Mouse (Mus musculus) bone marrow macrophage, adult 2 months (primary cell): ENCODE data around the gene Vmn1r21. TPM values are rescaled to one million over a fixed set of nuclear protein-coding genes. Genes with fewer than 3 reads are reported as not detected.
"Not testable (repeated sequence)": the region's sequence is repeated elsewhere in the genome, so short reads cannot be mapped to it uniquely, and the experiment has no call there.

ENCODE experiments used
- H3K27ac ChIP-seq: 2 replicates; pipeline ENCODE4 v1.5.1; 2012; ENCODE audit warnings: low read depth, low read length; ENCODE audit not compliant: insufficient read depth
- H3K4me1 ChIP-seq: 2 replicates; pipeline ENCODE4 v1.6.1; 2012; ENCODE audit warnings: low read length; ENCODE audit not compliant: control insufficient read depth, insufficient read depth
- H3K4me3 ChIP-seq: 2 replicates; pipeline ENCODE4 v1.5.1; 2012; ENCODE audit warnings: mild to moderate bottlenecking, low read length, moderate library complexity; ENCODE audit not compliant: insufficient read depth
- CTCF ChIP-seq: IDR thresholded peaks from 2 replicates; pipeline ENCODE4 v1.5.1; 2012; ENCODE audit warnings: low read depth, mild to moderate bottlenecking, low read length, moderate library complexity
- POLR2A ChIP-seq: IDR thresholded peaks from 2 replicates; pipeline ENCODE4 v1.6.1; 2012; ENCODE audit warnings: mild to moderate bottlenecking, low read depth, low read length, borderline replicate concordance
- polyA plus RNA-seq: library from polyadenylated mRNA; stranded (reverse); fragments of >200 nt; gene quantifications from 2 replicates; pipeline ENCODE4 v1.2.4, GENCODE M21; 2012; ENCODE audit not compliant: missing spikeins, insufficient read depth, insufficient read length

Vmn1r21 gene
- polyA plus RNA-seq = not detected in 2 replicates

DNA sequence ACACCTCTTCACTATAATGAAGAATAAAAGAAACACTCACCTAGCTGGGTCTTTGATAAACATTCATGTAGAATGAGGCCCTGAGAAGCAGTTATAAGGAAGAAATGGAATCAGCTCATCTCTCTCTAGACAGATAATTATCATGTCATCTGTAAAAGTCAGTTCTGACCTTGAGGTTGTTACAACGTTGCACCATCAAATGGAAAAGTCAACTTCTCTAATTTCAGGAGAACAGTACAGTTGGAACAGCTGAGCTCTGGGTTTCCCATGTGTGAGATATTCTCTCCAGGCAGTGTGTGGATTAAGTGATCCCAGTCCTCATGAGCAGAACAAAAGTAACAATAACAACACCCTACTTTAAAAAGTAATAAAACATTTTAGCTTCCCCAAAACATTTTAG, at the start of gene Vmn1r21:
Gene Vmn1r21, minus strand, starts transcription at position 58 of the 400 bp plus-strand sequence.
- no peaks in the 10 kb centered on the region for H3K4me1 ChIP-seq
- peak within 1 kb of the TSS; percentile 50; the same call in 1 of the 2 replicates for H3K27ac ChIP-seq
- no peak within 1 kb of the TSS for H3K4me3 ChIP-seq
- no peak for TF ChIP-seq POLR2A
- TF ChIP-seq CTCF = no peak

DNA sequence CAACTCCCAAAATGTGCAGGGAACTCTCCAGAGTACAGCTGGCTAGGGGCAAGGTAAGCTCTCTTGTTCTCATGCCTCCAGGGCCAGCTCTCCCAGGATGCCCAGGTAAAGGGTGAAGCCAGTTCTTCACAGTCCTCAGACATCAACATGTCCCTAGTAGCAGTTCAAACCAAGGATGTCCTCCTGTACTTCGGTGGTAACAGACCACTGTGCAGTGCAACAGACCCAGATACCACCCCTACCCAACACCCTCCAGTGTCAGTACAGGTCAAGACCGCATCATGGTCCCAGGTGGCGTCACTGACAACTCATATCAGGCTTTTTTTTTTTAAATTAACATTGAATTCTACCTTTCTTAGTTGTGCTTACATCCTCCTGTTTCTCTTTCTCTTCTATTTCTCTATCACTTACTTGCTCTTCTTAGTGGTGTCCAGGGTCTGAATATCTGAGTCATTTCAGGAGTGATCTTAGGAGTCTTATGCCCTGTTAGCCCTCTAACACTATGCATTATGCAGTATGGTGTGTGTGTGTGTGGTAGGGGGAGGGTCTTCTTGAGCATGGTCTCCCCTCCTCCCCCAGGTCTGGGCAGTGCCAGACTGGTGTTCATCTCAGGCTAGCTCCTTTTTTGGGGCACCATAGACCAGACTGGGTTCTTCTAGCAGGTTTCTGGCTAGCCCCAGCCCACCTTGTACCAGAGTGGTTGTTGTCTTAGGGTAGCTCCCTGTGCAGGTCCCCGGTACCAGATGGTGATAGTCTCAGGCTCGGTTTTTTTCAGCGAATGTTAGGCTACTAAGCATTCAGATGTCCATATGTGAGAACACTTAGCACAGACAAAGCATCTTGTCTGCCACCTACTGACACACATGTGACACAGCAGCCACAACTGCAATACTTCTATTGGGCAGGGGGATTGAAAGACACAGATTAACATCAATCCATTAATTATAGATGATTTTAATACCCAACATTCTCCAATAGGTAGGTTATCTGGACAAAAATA, 9.2 kb upstream of the Vmn1r21 start:
- TF ChIP-seq POLR2A (no peak), CTCF (no peak)
- H3K4me1 ChIP-seq = peaks cover 2% of the 10 kb centered on the region; the same call in 1 of the 2 replicates
- no peak overlapping the region for H3K4me3 ChIP-seq
- no peak overlapping the region for H3K27ac ChIP-seq

- H3K27ac ChIP-seq = peak overlapping the region; percentile 50
- not testable (repeated sequence) for H3K4me3 ChIP-seq, H3K4me1 ChIP-seq
Observed at GRCm38 (mm10) chr6:57851177-57851576, 1.0 kb upstream of the Vmn1r21 start.

GRCm38 (mm10) chr6:57839693-57840408, 10.3 kb downstream of the Vmn1r21 start:
- Histone ChIP-seq H3K4me3 (no peak overlapping the region), H3K27ac (no peak overlapping the region), H3K4me1 (no peaks in the 10 kb centered on the region)
- TF ChIP-seq CTCF (no peak), POLR2A (no peak)

DNA sequence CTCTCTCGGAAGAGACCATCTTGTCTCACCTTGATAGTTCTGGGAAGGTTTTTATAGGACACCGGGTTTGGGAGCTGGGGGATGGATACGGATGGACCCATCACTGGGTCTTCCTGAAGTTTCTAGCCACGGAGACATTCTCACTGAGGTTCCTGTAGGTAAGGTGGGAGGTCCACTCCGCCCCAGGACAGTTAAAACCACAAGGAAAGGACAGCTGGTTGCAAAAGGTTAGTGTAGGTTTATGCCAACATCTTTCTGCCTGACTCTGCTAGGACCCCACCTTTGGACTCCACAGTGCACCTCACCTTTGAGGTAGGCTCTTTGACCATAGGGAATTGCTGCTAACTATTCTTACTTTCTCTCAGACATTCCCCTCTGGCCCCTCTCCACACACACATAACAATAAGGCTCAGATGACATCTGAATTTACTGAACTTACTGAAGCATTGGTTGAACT, 24.9 kb downstream of the Vmn1r21 start:
- TF ChIP-seq CTCF (no peak), POLR2A (no peak)
- Histone ChIP-seq H3K4me1 (peaks cover 5% of the 10 kb centered on the region; the same call in 1 of the 2 replicates), H3K27ac (no peak overlapping the region), H3K4me3 (peak overlapping the region; percentile 89)

DNA sequence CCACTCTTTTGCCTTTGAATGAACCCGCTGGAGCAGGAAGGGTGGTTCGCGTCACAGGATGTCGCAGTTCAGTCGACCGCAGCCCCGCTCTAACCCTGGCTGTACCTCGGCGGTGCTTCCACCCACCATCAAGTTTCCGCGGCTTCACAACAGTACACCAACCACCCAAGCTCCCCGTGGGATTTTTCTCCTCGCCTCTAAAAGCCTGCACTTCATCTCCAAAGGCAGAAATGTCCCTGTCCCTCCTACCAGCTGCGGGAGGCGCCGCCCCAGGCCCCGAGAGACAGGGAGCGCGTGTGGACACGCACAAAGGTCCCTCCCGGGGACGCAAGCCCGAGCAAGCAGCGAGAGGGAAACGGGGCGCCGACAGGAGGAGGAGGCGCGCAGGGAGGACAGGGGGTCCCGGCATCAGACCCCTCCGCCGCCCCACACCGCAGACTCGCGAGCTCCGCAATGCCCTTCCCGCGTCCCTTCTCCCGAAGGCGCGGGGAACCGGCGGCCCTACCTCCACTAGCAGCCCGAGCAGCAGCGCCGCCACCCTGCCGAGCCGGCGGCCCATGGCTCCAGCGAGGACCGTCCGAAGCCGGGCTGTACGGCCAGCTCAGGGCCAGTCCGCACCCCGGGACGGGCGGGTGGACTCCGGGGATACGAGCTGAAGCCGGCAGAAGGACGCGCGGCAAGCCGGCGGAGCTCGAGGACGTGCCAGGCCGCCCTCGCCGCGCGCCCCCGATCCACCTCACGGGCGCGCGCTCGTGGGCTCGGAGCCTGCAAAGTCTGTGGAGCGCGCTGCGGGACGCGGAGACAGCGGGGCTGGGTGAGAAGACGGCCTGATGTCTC, 25.5 kb downstream of the Vmn1r21 start, which contains the start of gene Vopp1:
Gene Vopp1, minus strand, starts transcription at position 738 of the 837 bp plus-strand sequence.
- Histone ChIP-seq H3K27ac (peak within 1 kb of the TSS; percentile 23; the same call in 1 of the 2 replicates), H3K4me1 (peaks cover 5% of the 10 kb centered on the region; the same call in 1 of the 2 replicates), H3K4me3 (peak within 1 kb of the TSS; percentile 89)
- TF ChIP-seq POLR2A = 0 out of 2 replicates have a peak, but pooled peaks have one; percentile 34
- TF ChIP-seq CTCF = no peak

GRCm38 (mm10) chr6:57823461-57823860, 26.7 kb downstream of the Vmn1r21 start:
- Histone ChIP-seq H3K4me1 (peaks cover 5% of the 10 kb centered on the region; the same call in 1 of the 2 replicates), H3K4me3 (0 out of 2 replicates have a peak overlapping the region, but pooled peaks have one; percentile 2), H3K27ac (no peak overlapping the region)
- no peak for TF ChIP-seq CTCF
- TF ChIP-seq POLR2A = no peak

DNA sequence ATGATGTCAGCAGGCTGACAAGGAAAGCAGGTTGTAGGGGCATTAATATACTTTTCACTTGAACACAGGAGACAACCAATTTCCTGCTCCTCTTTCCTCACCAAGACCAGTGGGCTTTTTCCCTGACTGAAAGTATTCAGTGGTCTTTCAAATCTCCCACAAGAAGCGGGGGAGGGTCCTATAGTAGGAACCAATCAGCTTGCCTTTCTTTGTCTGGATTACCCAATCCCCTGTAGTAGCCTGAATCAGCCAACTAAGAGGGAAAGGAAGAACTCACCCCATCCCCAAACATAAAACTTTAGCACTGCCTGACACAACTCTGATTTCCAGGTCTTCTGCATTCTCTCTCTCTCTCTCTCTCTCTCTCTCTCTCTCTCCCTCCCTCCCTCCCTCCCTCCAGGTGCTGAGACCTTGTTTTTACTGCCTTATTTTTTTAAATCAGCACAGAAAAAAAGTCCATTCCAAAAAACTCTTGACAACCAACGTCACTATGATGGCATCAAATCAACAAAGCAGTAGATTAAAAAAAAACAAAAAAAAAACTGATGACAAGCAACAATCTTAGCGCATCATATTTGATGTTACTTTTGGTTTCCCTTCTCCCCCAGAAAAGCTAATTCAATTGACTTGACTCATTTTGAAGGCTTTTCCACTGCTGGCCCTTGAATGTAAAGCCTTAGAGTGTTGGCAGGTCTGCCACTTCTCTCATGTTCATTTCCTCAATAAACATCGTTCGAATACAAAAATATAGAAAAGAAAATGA, 27.3 kb downstream of the Vmn1r21 start:
- no peak overlapping the region for H3K4me3 ChIP-seq
- TF ChIP-seq POLR2A (no peak), CTCF (no peak)
- H3K27ac ChIP-seq = no peak overlapping the region
- peaks cover 5% of the 10 kb centered on the region; the same call in 1 of the 2 replicates for H3K4me1 ChIP-seq

DNA sequence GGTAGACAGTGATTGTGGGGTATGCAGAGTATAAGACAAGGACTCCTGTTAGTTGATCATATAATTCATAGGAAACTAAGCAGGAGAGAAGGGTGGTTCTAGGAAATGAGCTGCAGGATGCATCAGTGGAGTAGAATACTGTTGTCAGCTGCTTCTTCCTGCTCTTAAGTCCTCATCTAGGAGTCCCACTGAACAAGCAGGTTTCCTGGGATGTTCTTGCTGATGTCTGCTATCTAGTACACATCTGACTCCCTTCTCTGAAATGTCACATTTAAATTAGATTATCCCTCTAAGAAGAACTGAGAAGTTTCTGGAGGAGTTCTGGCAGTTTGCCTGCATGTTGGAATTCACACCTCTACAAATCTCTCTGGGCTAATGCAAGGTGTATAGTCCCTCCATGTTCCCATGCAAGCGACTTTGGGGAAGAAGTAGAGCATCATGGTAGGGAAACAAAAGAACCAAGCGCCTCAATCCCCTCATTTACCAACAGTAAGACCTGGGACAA, 35.7 kb downstream of the Vmn1r21 start:
- peaks cover 11% of the 10 kb centered on the region for H3K4me1 ChIP-seq

More for the DNA sequence above, 35.7 kb downstream of the Vmn1r21 start:
- TF ChIP-seq POLR2A (no peak), CTCF (no peak)
- Histone ChIP-seq H3K4me3 (no peak overlapping the region), H3K27ac (no peak overlapping the region)
